Mouse (Mus musculus) retina, postnatal 1 day (tissue): ENCODE data around the gene Isx.

Source experiments
- DNase-seq: peaks from one replicate; pipeline ENCODE4 v3.0.0-alpha.2; 2012

Isx gene

GRCm38 (mm10) chr8:74872940-74873339 lies at the start of gene Isx:
TSS of gene Isx (plus strand) at chr8:74873173.
- no peak for DNase-seq

GRCm38 (mm10) chr8:74827689-74828088 lies 45.3 kb upstream of the Isx start:
- no peak for DNase-seq

GRCm38 (mm10) chr8:74831322-74831721 lies 41.7 kb upstream of the Isx start:
- no peak for DNase-seq

- no peak for DNase-seq
Observed at GRCm38 (mm10) chr8:74834246-74834645, 38.7 kb upstream of the Isx start.

GRCm38 (mm10) chr8:74847376-74848048 lies 25.5 kb upstream of the Isx start:
- DNase-seq: peak; percentile 7

GRCm38 (mm10) chr8:74848707-74849106 lies 24.3 kb upstream of the Isx start:
- DNase-seq: no peak

GRCm38 (mm10) chr8:74850971-74851370 lies 22.0 kb upstream of the Isx start:
- no peak for DNase-seq

GRCm38 (mm10) chr8:74851837-74852236 lies 21.1 kb upstream of the Isx start:
- DNase-seq: peak; percentile 33

- DNase-seq: peak; percentile 48
Observed at GRCm38 (mm10) chr8:74853488-74853887, 19.5 kb upstream of the Isx start.

- no peak for DNase-seq
Observed at GRCm38 (mm10) chr8:74854786-74855185, 18.2 kb upstream of the Isx start.

GRCm38 (mm10) chr8:74855341-74855740 lies 17.6 kb upstream of the Isx start:
- no peak for DNase-seq

- no peak for DNase-seq
Observed at GRCm38 (mm10) chr8:74859241-74859640, 13.7 kb upstream of the Isx start.

GRCm38 (mm10) chr8:74860449-74860848 lies 12.5 kb upstream of the Isx start:
- DNase-seq: peak; percentile 16

- DNase-seq: no peak
Observed at GRCm38 (mm10) chr8:74862598-74862997, 10.4 kb upstream of the Isx start.

- DNase-seq: no peak
Observed at GRCm38 (mm10) chr8:74870346-74870949, 2.5 kb upstream of the Isx start.

GRCm38 (mm10) chr8:74871686-74872085 lies 1.3 kb upstream of the Isx start:
- DNase-seq: peak; percentile 5

GRCm38 (mm10) chr8:74872151-74872823 lies 686 bp upstream of the Isx start:
- DNase-seq: no peak

- DNase-seq: no peak
Observed at GRCm38 (mm10) chr8:74874565-74874964, 1.6 kb downstream of the Isx start.

GRCm38 (mm10) chr8:74878637-74879036 lies 5.7 kb downstream of the Isx start:
- DNase-seq: no peak

GRCm38 (mm10) chr8:74888763-74889162 lies 15.8 kb downstream of the Isx start:
- DNase-seq: no peak

GRCm38 (mm10) chr8:74891030-74891429 lies 18.1 kb downstream of the Isx start:
- DNase-seq: no peak

GRCm38 (mm10) chr8:74896302-74896701 lies 23.3 kb downstream of the Isx start:
- DNase-seq: no peak

GRCm38 (mm10) chr8:74897315-74897714 lies 24.3 kb downstream of the Isx start:
- no peak for DNase-seq

GRCm38 (mm10) chr8:74899796-74900195 lies 26.8 kb downstream of the Isx start:
- no peak for DNase-seq
